20 mouse cellular contexts compared by ENCODE assay signal in genomic region chr3:52562816-52563215, GRCm38 (mm10).
"Had no signal": no experiment of that assay in that cellular context is flagged by ENCODE, and none has a peak within 500 bp of the region (broad histone marks: within the 10 kb centered on the region; RNA-seq: fewer than 3 reads in every experiment).

No protein-coding gene starts in this region.

- H3K27me3 ChIP-seq: liver, embryonic 15.5 days; lung, embryonic 15.5 days; midbrain, embryonic 13.5 days; midbrain, embryonic 15.5 days; neural tube, embryonic 15.5 days had no signal

- H3K4me1 ChIP-seq: liver, embryonic 15.5 days; lung, embryonic 15.5 days; midbrain, embryonic 10.5 days; midbrain, embryonic 15.5 days had no signal

- H3K27ac ChIP-seq: liver, embryonic 15.5 days; lung, embryonic 15.5 days; midbrain, embryonic 10.5 days; midbrain, embryonic 13.5 days; midbrain, embryonic 15.5 days; neural tube, embryonic 13.5 days; neural tube, embryonic 15.5 days had no signal

- H3K4me3 ChIP-seq: liver, embryonic 15.5 days; lung, embryonic 15.5 days; midbrain, embryonic 10.5 days; midbrain, embryonic 13.5 days; midbrain, embryonic 15.5 days; myocyte; neural tube, embryonic 13.5 days; neural tube, embryonic 15.5 days had no signal

- H3K9me3 ChIP-seq: liver, embryonic 15.5 days; lung, embryonic 15.5 days; midbrain, embryonic 10.5 days; midbrain, embryonic 13.5 days; midbrain, embryonic 15.5 days; neural tube, embryonic 13.5 days; neural tube, embryonic 15.5 days had no signal

- DNase-seq: liver, postnatal 0 days; lung, adult 2 months; lung, postnatal 14 days; lung, postnatal 36 days; retina, postnatal 1 day; right cerebral cortex, adult 18-20 months; right cerebral cortex, postnatal 25 days; right cerebral cortex, postnatal 4 days; spleen, adult 18-20 months; thymus, adult 18-20 months; thymus, postnatal 14 days; thymus, postnatal 4 days had no signal

- H3K9ac ChIP-seq: liver, embryonic 15.5 days; liver, postnatal 0 days; lung, embryonic 15.5 days; midbrain, embryonic 13.5 days; midbrain, embryonic 15.5 days; neural tube, embryonic 13.5 days; neural tube, embryonic 15.5 days had no signal

- H3K36me3 ChIP-seq: liver, embryonic 15.5 days; lung, embryonic 15.5 days; midbrain, embryonic 10.5 days; midbrain, embryonic 13.5 days; midbrain, embryonic 15.5 days; neural tube, embryonic 13.5 days; neural tube, embryonic 15.5 days had no signal
